ENCODE assay signal across 11 mouse cellular contexts in genomic region chrX:102960581-102960980, GRCm38 (mm10).
"Had no signal": no experiment of that assay in that cellular context is flagged by ENCODE, and none has a peak within 500 bp of the region (broad histone marks: within the 10 kb centered on the region; RNA-seq: fewer than 3 reads in every experiment).

No protein-coding gene starts in this region.

- DNase-seq: forebrain, postnatal 0 days; gastrocnemius, postnatal 14 days; gastrocnemius, postnatal 36 days; heart, adult 11 months; heart, adult 2 months; heart, postnatal 14 days; heart, postnatal 36 days; layer of hippocampus, adult 9-11 months; layer of hippocampus, postnatal 36 days; left cerebral cortex, postnatal 4 days; lung, adult 18-20 months had no signal
